Mouse (Mus musculus) embryonic facial prominence, embryonic 15.5 days (tissue): ENCODE data around the gene Cmya5. TPM values are rescaled to one million over a fixed set of nuclear protein-coding genes. Genes with fewer than 3 reads are reported as not detected.

Source experiments
- ATAC-seq: fragments of 200-750 bp; cut with Nextera tagmentation; 2 replicates; pipeline ENCODE4 v1.8.0; 2017; ENCODE audit warnings: low read depth, moderate TSS enrichment; ENCODE audit not compliant: insufficient number of reproducible peaks, low FRiP score, low TSS enrichment
- H3K27ac ChIP-seq: fragments of 300-500 bp; sonication (generic); replicated peaks from 2 replicates; pipeline ENCODE4 v1.5.1; 2015; ENCODE audit warnings: mild to moderate bottlenecking, inconsistent platforms
- H3K27me3 ChIP-seq: fragments of 300-500 bp; sonication (generic); 2 replicates; pipeline ENCODE4 v1.6.1; 2015; ENCODE audit warnings: inconsistent platforms
- H3K36me3 ChIP-seq: fragments of 300-500 bp; sonication (generic); 2 replicates; pipeline ENCODE4 v1.6.1; 2015; ENCODE audit warnings: mild to moderate bottlenecking, inconsistent platforms
- H3K4me1 ChIP-seq: fragments of 300-500 bp; sonication (generic); 2 replicates; pipeline ENCODE4 v1.6.1; 2015; ENCODE audit warnings: inconsistent platforms
- H3K4me2 ChIP-seq: fragments of 300-500 bp; sonication (generic); replicated peaks from 2 replicates; pipeline ENCODE4 v1.6.1; 2015; ENCODE audit warnings: mild to moderate bottlenecking, inconsistent platforms
- H3K4me3 ChIP-seq: fragments of 300-500 bp; sonication (generic); replicated peaks from 2 replicates; pipeline ENCODE4 v1.5.1; 2015; ENCODE audit warnings: mild to moderate bottlenecking, inconsistent platforms
- H3K9ac ChIP-seq: fragments of 300-500 bp; sonication (generic); 2 replicates; pipeline ENCODE4 v1.6.1; 2015; ENCODE audit warnings: inconsistent platforms
- H3K9me3 ChIP-seq: fragments of 300-500 bp; sonication (generic); replicated peaks from 2 replicates; pipeline ENCODE4 v1.6.1; 2016; ENCODE audit warnings: inconsistent platforms
- WGBS: fragments of 180-500 bp; shearing (Covaris S2); methylation state at CpG from one replicate; pipeline ENCODE4 v1.1.7; 2015; 5-methylcytosine and 5-hydroxymethylcytosine counted together
- polyA plus RNA-seq: library from polyadenylated mRNA; unstranded; fragments of >200 nt; fragmentation: Nextera tagmentation; extraction: Ambion mirVana; gene quantifications from 2 replicates; pipeline ENCODE4 v1.2.1, GENCODE M21; 2015

The Cmya5 gene
- polyA plus RNA-seq, 1 experiment from 2014 or later = 0.61 TPM

DNA sequence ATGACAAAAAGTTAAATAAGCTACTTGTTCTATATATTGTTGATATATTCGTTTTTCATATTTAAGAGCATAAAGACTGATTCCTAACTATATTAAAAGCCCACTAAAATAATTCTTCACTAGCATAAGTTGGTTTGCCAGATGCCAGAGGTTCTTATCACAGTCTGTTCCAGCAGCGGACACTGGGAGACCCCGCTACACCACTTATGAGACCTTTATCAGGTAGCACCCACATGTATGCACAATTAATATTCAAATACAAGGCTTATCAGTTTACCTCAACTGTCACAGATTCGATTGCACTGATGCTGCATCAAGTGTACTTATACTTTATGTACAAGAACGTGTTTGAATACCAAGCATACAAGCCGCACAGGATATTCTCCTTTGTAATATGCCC, 13.7 kb upstream of the Cmya5 start:
- no peak for ATAC-seq
- H3K27ac ChIP-seq = no peak overlapping the region
- no peak overlapping the region for H3K4me3 ChIP-seq
- H3K4me2 ChIP-seq = no peak overlapping the region
- no peaks in the 10 kb centered on the region for H3K9me3 ChIP-seq
- WGBS = 95% methylated on average over 6 of the region's 6 CpGs
- peaks cover 14% of the 10 kb centered on the region for H3K36me3 ChIP-seq
- no peaks in the 10 kb centered on the region for H3K27me3 ChIP-seq
- no peak overlapping the region for H3K9ac ChIP-seq
- H3K4me1 ChIP-seq = no peaks in the 10 kb centered on the region

DNA sequence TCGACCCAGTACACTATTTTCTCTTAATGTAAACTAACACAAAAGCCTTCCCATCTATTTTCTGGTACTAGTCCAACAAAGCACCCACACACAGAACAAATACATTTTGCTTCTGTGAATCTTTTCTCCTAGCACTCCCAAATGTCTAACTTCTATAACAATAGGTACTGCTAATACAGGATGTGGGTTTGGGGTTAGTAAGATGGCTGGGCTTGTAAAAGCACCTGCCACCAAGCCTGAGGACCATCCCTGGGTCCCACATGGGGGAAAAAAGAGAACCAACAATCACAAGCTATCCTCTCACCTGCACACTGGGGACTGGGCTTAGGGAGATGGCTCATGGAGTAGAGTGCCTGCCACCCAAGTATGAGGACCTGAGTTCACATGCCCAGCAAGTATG, 8.8 kb upstream of the Cmya5 start:
- H3K9me3 ChIP-seq = no peaks in the 10 kb centered on the region
- H3K4me3 ChIP-seq = no peak overlapping the region
- H3K4me2 ChIP-seq = no peak overlapping the region
- ATAC-seq = no peak
- no peaks in the 10 kb centered on the region for H3K4me1 ChIP-seq
- H3K27me3 ChIP-seq = no peaks in the 10 kb centered on the region
- no peak overlapping the region for H3K9ac ChIP-seq
- no peak overlapping the region for H3K27ac ChIP-seq
- 85% methylated on average over 1 of the region's 1 CpGs for WGBS
- peaks cover 15% of the 10 kb centered on the region for H3K36me3 ChIP-seq

DNA sequence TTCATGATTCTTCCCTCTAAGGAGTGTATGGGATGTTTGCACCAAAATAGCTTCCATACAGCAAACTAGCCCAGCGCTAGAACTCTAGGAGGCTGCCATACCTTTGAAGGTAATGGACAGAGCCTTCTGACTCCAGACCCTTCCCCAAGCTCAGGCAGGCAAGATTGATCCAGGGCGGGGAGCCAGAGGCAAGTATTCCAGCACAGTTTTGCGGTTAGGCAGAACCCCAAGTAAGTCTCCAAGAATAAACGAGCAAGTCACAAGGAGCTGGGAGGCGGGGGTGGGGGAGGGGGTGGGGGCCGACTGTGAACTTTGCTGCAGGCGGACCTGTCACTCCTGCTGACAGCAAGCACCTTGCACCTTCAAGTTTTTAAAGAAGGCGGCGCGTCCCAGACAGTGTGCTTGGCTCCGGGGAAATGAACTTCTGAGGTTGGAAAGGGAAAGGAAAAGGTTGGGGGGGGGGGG, 673 bp downstream of the Cmya5 start:
- H3K27me3 ChIP-seq = no peaks in the 10 kb centered on the region
- peaks cover 20% of the 10 kb centered on the region for H3K4me1 ChIP-seq
- H3K27ac ChIP-seq = peak overlapping the region; percentile 85
- H3K4me3 ChIP-seq = peak overlapping the region; percentile 57
- H3K4me2 ChIP-seq = peak overlapping the region; percentile 94
- H3K9ac ChIP-seq = peak overlapping the region; percentile 48
- 0 out of 2 replicates have a peak, but pooled peaks cover under 1% of the 10 kb centered on the region for H3K36me3 ChIP-seq
- no peaks in the 10 kb centered on the region for H3K9me3 ChIP-seq
- ATAC-seq = peak; percentile 61
- WGBS = 10% methylated on average over 11 of the region's 11 CpGs

DNA sequence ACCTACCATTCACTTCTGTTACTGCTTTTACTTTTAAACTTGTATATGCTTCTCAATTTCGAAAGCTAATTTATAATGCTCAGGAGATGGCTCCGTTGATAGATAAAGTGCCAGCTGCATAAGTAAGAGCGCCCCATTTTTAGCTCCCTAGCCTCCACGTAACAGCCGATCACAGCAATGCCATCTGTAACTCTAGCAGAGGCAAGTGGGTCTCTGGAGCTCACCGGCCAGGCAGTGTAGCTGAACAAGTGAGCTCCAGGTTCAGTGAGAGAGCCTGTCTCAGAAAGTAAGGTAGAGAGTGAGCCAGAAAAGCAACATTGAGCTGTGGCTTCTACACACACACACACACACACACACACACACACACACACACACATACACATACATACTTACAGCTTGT, 3.3 kb downstream of the Cmya5 start:
- H3K27me3 ChIP-seq = no peaks in the 10 kb centered on the region
- no peak overlapping the region for H3K4me2 ChIP-seq
- no peaks in the 10 kb centered on the region for H3K9me3 ChIP-seq
- H3K36me3 ChIP-seq = no peaks in the 10 kb centered on the region
- no peak overlapping the region for H3K4me3 ChIP-seq
- WGBS = 92% methylated on average over 6 of the region's 6 CpGs
- no peak overlapping the region for H3K27ac ChIP-seq
- no peak for ATAC-seq
- peaks cover 25% of the 10 kb centered on the region for H3K4me1 ChIP-seq
- H3K9ac ChIP-seq = no peak overlapping the region

DNA sequence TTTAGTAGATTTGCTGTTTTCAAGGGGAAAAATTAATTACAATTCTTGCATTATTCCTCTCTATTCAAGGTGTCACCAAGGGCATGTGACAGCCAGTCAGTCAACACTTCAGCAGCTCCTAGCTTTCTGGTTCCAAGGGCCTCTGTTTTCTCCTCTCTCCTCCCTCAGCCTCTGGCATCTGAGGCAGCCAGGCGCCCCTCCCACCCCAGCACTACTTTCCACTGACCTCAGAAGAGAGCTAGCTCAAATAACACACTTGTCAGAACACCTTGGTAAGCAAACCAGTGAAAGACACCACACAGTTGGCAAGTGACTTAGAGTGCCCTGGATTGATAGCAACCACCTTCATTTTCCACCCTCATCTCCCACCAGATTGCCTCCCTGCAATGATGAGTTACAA, 6.5 kb downstream of the Cmya5 start:
- Histone ChIP-seq H3K4me2 (no peak overlapping the region), H3K9ac (no peak overlapping the region), H3K27me3 (no peaks in the 10 kb centered on the region), H3K4me3 (no peak overlapping the region), H3K4me1 (peaks cover 6% of the 10 kb centered on the region; the same call in 1 of the 2 replicates), H3K9me3 (no peaks in the 10 kb centered on the region), H3K27ac (no peak overlapping the region), H3K36me3 (no peaks in the 10 kb centered on the region)
- no peak for ATAC-seq
- WGBS = 33% methylated on average over 1 of the region's 1 CpGs

DNA sequence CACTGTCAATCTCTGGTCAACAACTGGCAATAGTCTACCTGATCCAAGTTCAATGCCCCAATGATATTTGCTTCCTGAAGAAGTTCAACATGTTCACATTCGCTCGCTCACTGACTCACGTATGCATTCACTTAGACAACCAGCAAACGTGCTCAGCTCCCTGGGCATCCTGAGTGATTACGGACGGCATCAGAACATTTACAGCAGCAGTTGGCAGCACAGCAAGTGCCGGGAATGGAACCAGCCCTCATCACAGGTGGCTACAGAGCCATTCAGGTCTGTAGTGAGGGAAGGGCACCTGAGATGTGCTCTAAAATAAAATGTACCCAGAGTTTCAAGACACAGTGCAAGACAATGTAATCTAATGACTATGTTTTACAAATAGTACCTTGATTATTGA, 7.4 kb downstream of the Cmya5 start:
- 78% methylated on average over 7 of the region's 7 CpGs for WGBS
- no peaks in the 10 kb centered on the region for H3K9me3 ChIP-seq
- no peak for ATAC-seq
- H3K36me3 ChIP-seq = no peaks in the 10 kb centered on the region
- no peak overlapping the region for H3K4me3 ChIP-seq
- H3K27me3 ChIP-seq = no peaks in the 10 kb centered on the region
- H3K4me2 ChIP-seq = no peak overlapping the region
- no peak overlapping the region for H3K27ac ChIP-seq
- H3K9ac ChIP-seq = no peak overlapping the region
- H3K4me1 ChIP-seq = peaks cover 5% of the 10 kb centered on the region; the same call in 1 of the 2 replicates

- Histone ChIP-seq H3K4me1 (peaks cover 5% of the 10 kb centered on the region; the same call in 1 of the 2 replicates), H3K4me3 (no peak overlapping the region), H3K9me3 (no peaks in the 10 kb centered on the region), H3K4me2 (no peak overlapping the region), H3K9ac (no peak overlapping the region), H3K27me3 (no peaks in the 10 kb centered on the region), H3K36me3 (no peaks in the 10 kb centered on the region), H3K27ac (no peak overlapping the region)
- no peak for ATAC-seq
- WGBS = 83% methylated on average over 1 of the region's 1 CpGs
These were observed 8.3 kb downstream of the Cmya5 start for GRCm38 (mm10) chr13:93136251-93136650.

- ATAC-seq = no peak
These were observed 9.0 kb downstream of the Cmya5 start for GRCm38 (mm10) chr13:93135501-93135900.

DNA sequence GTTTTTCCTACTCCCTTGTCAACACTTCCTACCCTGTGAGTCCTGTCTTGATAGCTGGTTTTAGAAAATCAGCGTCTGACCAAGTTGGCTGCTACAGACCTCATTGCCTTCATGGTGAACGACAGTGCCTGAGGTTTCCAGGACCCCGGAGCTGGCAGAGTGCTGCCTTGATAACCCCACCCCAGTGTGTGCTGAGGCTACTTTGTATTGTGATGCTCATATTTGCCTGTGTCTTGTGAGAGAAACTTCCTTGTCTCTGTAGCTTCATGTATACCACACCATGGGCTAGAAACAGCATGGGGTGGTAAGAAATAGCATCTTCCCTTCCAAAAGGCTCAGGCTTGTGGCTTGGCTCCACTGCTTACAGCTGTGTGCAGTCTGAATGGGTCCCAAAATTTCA, 13.8 kb downstream of the Cmya5 start:
- no peak overlapping the region for H3K4me3 ChIP-seq
- H3K27ac ChIP-seq = no peak overlapping the region
- H3K36me3 ChIP-seq = no peaks in the 10 kb centered on the region
- no peak overlapping the region for H3K9ac ChIP-seq
- H3K4me1 ChIP-seq = 0 out of 2 replicates have a peak, but pooled peaks cover 5% of the 10 kb centered on the region
- H3K9me3 ChIP-seq = no peaks in the 10 kb centered on the region
- no peak overlapping the region for H3K4me2 ChIP-seq
- ATAC-seq = no peak
- no peaks in the 10 kb centered on the region for H3K27me3 ChIP-seq
- WGBS = 74% methylated on average over 3 of the region's 3 CpGs

More at GRCm38 (mm10) chr13:93135501-93135900, 9.0 kb downstream of the Cmya5 start:
- H3K9ac ChIP-seq = no peak overlapping the region
- no peaks in the 10 kb centered on the region for H3K27me3 ChIP-seq
- no peaks in the 10 kb centered on the region for H3K36me3 ChIP-seq
- no peak overlapping the region for H3K4me3 ChIP-seq
- H3K27ac ChIP-seq = no peak overlapping the region
- H3K9me3 ChIP-seq = no peaks in the 10 kb centered on the region
- peaks cover 5% of the 10 kb centered on the region; the same call in 1 of the 2 replicates for H3K4me1 ChIP-seq
- H3K4me2 ChIP-seq = no peak overlapping the region
- 76% methylated on average over 2 of the region's 2 CpGs for WGBS

DNA sequence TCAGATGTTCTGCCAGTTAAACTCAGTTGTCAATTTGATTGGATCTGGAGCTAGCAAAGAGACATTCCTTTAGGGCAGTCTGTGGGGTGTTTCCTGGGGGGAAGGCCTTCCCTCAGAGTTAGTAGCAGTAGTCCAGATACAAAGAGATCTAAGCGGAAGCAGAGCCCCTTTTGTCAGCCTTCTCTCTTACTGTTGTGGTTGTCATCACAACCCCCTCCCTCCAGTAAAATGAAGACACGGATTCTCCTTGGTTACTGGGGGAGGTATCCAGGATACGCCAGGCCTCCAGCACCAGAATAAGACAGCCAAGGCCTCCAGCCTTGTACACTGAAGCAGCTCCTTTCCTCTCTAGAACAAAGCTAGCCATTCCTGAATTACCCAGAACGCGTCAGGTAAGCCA, 15.6 kb downstream of the Cmya5 start:
- no peaks in the 10 kb centered on the region for H3K27me3 ChIP-seq
- WGBS = 63% methylated on average over 5 of the region's 5 CpGs
- no peak overlapping the region for H3K27ac ChIP-seq
- H3K9ac ChIP-seq = no peak overlapping the region
- no peaks in the 10 kb centered on the region for H3K36me3 ChIP-seq
- no peaks in the 10 kb centered on the region for H3K9me3 ChIP-seq
- no peak overlapping the region for H3K4me3 ChIP-seq
- no peak for ATAC-seq
- H3K4me2 ChIP-seq = no peak overlapping the region
- 0 out of 2 replicates have a peak, but pooled peaks cover 5% of the 10 kb centered on the region for H3K4me1 ChIP-seq

DNA sequence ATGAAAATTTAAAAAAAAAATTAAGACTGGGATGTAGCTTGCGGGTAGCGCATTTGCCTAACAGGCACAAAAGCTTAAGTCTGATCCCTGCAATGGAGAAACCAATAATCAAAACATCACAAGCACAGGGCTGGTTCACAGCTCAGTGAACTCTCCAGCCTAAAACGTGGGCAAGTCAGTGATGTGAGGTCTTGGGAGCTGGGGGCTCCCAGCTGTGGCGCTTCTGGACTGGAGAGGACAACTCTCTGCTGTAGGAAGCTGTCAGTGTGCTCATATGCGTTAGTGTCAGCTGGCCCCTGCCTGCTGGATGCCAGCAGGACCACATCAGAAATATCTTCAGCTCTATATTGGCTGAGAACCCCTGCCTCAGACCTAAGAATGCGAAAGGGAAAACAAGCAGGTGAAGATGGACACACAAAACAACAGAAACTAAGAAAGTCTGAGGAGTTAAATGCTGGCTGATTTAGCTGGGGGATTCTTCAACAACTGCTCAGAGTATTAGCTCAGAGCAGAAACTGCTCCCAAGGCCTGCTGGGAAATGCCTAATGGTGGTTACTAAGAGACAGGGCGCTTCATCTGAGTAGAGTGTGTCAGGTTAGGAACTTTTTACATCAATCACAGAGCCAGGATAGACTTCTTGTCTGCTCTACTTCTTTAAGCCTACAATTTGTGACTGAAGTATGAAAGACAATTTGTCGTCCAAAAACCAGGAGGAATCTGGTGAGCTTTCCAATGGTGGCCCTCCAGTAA, 16.2 kb downstream of the Cmya5 start:
- no peak overlapping the region for H3K9ac ChIP-seq
- no peaks in the 10 kb centered on the region for H3K27me3 ChIP-seq
- H3K4me2 ChIP-seq = no peak overlapping the region
- no peak overlapping the region for H3K27ac ChIP-seq
- 0 out of 2 replicates have a peak, but pooled peaks cover 5% of the 10 kb centered on the region for H3K4me1 ChIP-seq
- no peaks in the 10 kb centered on the region for H3K36me3 ChIP-seq
- ATAC-seq = no peak
- WGBS = 50% methylated on average over 8 of the region's 8 CpGs
- H3K9me3 ChIP-seq = no peaks in the 10 kb centered on the region
- no peak overlapping the region for H3K4me3 ChIP-seq

- Histone ChIP-seq H3K4me2 (no peak overlapping the region), H3K27ac (no peak overlapping the region), H3K36me3 (no peaks in the 10 kb centered on the region), H3K27me3 (no peaks in the 10 kb centered on the region), H3K4me1 (no peaks in the 10 kb centered on the region), H3K4me3 (no peak overlapping the region), H3K9ac (no peak overlapping the region), H3K9me3 (no peaks in the 10 kb centered on the region)
- ATAC-seq = no peak
- WGBS = 92% methylated on average over 9 of the region's 9 CpGs
These were observed 22.2 kb downstream of the Cmya5 start for GRCm38 (mm10) chr13:93122321-93122720.
